Mouse (Mus musculus) mouse trophoblast stem cell (cell line): ENCODE measurements around the gene Nfkbie.

Experiments used
- in situ Hi-C, 2 experiments: fragments of 300-500 bp; cut with MseI, MboI; formaldehyde crosslinking; loops; 2 replicates in 1 of 2; 3 replicates in 1 of 2; pipeline ENCODE4 v1.15.1; 2025

Nfkbie gene

GRCm38 (mm10) chr17:45559732-45560525 lies 4.4 kb downstream of the Nfkbie start:
- in situ Hi-C loops: no loop called here

GRCm38 (mm10) chr17:45563216-45563615 lies 7.7 kb downstream of the Nfkbie start:
- in situ Hi-C loops: no loop called here

GRCm38 (mm10) chr17:45563655-45564530 lies 8.4 kb downstream of the Nfkbie start, which contains the start of gene Slc35b2:
Gene Slc35b2 (plus strand): TSS chr17:45563874.
- in situ Hi-C loops: no loop called here

- in situ Hi-C loops: no loop called here
These were observed 9.1 kb downstream of the Nfkbie start for GRCm38 (mm10) chr17:45564531-45565084.

GRCm38 (mm10) chr17:45565103-45565502 lies 9.6 kb downstream of the Nfkbie start:
- in situ Hi-C loops: no loop called here

GRCm38 (mm10) chr17:45566031-45566359 lies 10.5 kb downstream of the Nfkbie start:
- in situ Hi-C loops: no loop called here

- in situ Hi-C loops: no loop called here
These were observed 11.1 kb downstream of the Nfkbie start for GRCm38 (mm10) chr17:45566360-45567161.

GRCm38 (mm10) chr17:45567162-45567601 lies 11.7 kb downstream of the Nfkbie start:
- in situ Hi-C loops: no loop called here

- in situ Hi-C loops: no loop called here
These were observed 13.5 kb downstream of the Nfkbie start for GRCm38 (mm10) chr17:45568990-45569389.

GRCm38 (mm10) chr17:45569999-45570398 lies 14.5 kb downstream of the Nfkbie start:
- in situ Hi-C loops: no loop called here

- in situ Hi-C loops: no loop called here
These were observed 16.9 kb downstream of the Nfkbie start for GRCm38 (mm10) chr17:45572103-45573086.

- in situ Hi-C loops: no loop called here
These were observed 17.7 kb downstream of the Nfkbie start, which contains the start of gene Hsp90ab1 for GRCm38 (mm10) chr17:45573087-45573779. Gene Hsp90ab1 (minus strand): TSS chr17:45573271.

- in situ Hi-C loops: no loop called here
These were observed 18.2 kb downstream of the Nfkbie start for GRCm38 (mm10) chr17:45573780-45574123.

GRCm38 (mm10) chr17:45574129-45574761 lies 18.7 kb downstream of the Nfkbie start:
- in situ Hi-C loops: no loop called here

GRCm38 (mm10) chr17:45575123-45575897 lies 19.8 kb downstream of the Nfkbie start:
- in situ Hi-C loops: no loop called here

GRCm38 (mm10) chr17:45578242-45578641 lies 22.7 kb downstream of the Nfkbie start:
- in situ Hi-C loops: no loop called here

GRCm38 (mm10) chr17:45578843-45579242 lies 23.3 kb downstream of the Nfkbie start:
- in situ Hi-C loops: no loop called here

GRCm38 (mm10) chr17:45579554-45579953 lies 24.1 kb downstream of the Nfkbie start:
- in situ Hi-C loops: no loop called here
